Mouse (Mus musculus) neural tube, embryonic 13.5 days (tissue): Measurements from ENCODE around the gene Etfb. TPM values are rescaled to one million over a fixed set of nuclear protein-coding genes. Genes with fewer than 3 reads are reported as not detected.
"Not testable (repeated sequence)": the region's sequence is repeated elsewhere in the genome, so short reads cannot be mapped to it uniquely, and the experiment has no call there.

Source experiments
- ATAC-seq: fragments of 200-750 bp; cut with Nextera tagmentation; 2 replicates; pipeline ENCODE4 v1.8.0; 2017; ENCODE audit warnings: low read depth, mild to moderate bottlenecking, moderate TSS enrichment, moderate library complexity
- H3K27ac ChIP-seq: fragments of 300-500 bp; sonication (generic); replicated peaks from 2 replicates; pipeline ENCODE4 v1.5.1; 2015; ENCODE audit warnings: moderate library complexity, mild to moderate bottlenecking, inconsistent platforms
- H3K27me3 ChIP-seq: fragments of 300-500 bp; sonication (generic); 2 replicates; pipeline ENCODE4 v1.6.1; 2015; ENCODE audit warnings: mild to moderate bottlenecking, inconsistent platforms
- H3K36me3 ChIP-seq: fragments of 300-500 bp; sonication (generic); 2 replicates; pipeline ENCODE4 v1.6.1; 2015; ENCODE audit warnings: mild to moderate bottlenecking, inconsistent platforms
- H3K4me1 ChIP-seq: fragments of 300-500 bp; sonication (generic); replicated peaks from 2 replicates; pipeline ENCODE4 v1.6.1; 2015; ENCODE audit warnings: inconsistent platforms
- H3K4me2 ChIP-seq: fragments of 300-500 bp; sonication (generic); 2 replicates; pipeline ENCODE4 v1.6.1; 2015; ENCODE audit warnings: inconsistent platforms, mild to moderate bottlenecking, moderate library complexity
- H3K4me3 ChIP-seq: fragments of 300-500 bp; sonication (generic); 2 replicates; pipeline ENCODE4 v1.5.1; 2015; ENCODE audit warnings: mild to moderate bottlenecking, inconsistent platforms
- H3K9ac ChIP-seq: fragments of 300-500 bp; sonication (generic); 2 replicates; pipeline ENCODE4 v1.6.1; 2015; ENCODE audit warnings: moderate library complexity, mild to moderate bottlenecking, inconsistent platforms
- H3K9me3 ChIP-seq: fragments of 300-500 bp; sonication (generic); 2 replicates; pipeline ENCODE4 v1.6.1; 2016; ENCODE audit warnings: inconsistent platforms
- WGBS: fragments of 180-500 bp; shearing (Covaris S2); methylation state at CpG from one replicate; pipeline ENCODE4 v1.1.7; 2015; 5-methylcytosine and 5-hydroxymethylcytosine counted together
- polyA plus RNA-seq: library from polyadenylated mRNA; unstranded; fragments of >200 nt; fragmentation: Nextera tagmentation; extraction: Ambion mirVana; gene quantifications from 2 replicates; pipeline ENCODE4 v1.2.1, GENCODE M21; 2015

Etfb gene
- 148 and 170 TPM in 2 replicates for polyA plus RNA-seq

GRCm38 (mm10) chr7:43443917-43444293, at the start of gene Etfb, which contains the start of gene Gm45233:
Gene Etfb, plus strand, starts transcription at chr7:43444083.
Gene Gm45233, plus strand, starts transcription at chr7:43444128.
- peak within 1 kb of the TSS; percentile 74 for H3K9ac ChIP-seq
- H3K4me3 ChIP-seq: peak within 1 kb of the TSS; percentile 55
- WGBS: under 1% methylated on average over 27 of the region's 27 CpGs
- peak within 1 kb of the TSS; percentile 94 for H3K27ac ChIP-seq
- H3K36me3 ChIP-seq: no peaks in the 10 kb centered on the region
- H3K27me3 ChIP-seq: peaks cover 10% of the 10 kb centered on the region; the same call in 1 of the 2 replicates
- ATAC-seq: peak; percentile 97
- H3K4me1 ChIP-seq: peaks cover 22% of the 10 kb centered on the region
- H3K4me2 ChIP-seq: peak within 1 kb of the TSS; percentile 70
- H3K9me3 ChIP-seq: no peaks in the 10 kb centered on the region

- no peak for ATAC-seq
These were observed 44.4 kb upstream of the Etfb start for GRCm38 (mm10) chr7:43399501-43399900.

GRCm38 (mm10) chr7:43402718-43403117, 41.2 kb upstream of the Etfb start:
- no peak overlapping the region for H3K4me3 ChIP-seq
- H3K4me1 ChIP-seq: no peaks in the 10 kb centered on the region
- H3K9ac ChIP-seq: no peak overlapping the region
- ATAC-seq: no peak
- WGBS: 21% methylated on average over 2 of the region's 2 CpGs
- H3K9me3 ChIP-seq: no peaks in the 10 kb centered on the region
- no peak overlapping the region for H3K4me2 ChIP-seq
- no peak overlapping the region for H3K27ac ChIP-seq
- H3K36me3 ChIP-seq: no peaks in the 10 kb centered on the region
- H3K27me3 ChIP-seq: no peaks in the 10 kb centered on the region

More at GRCm38 (mm10) chr7:43399501-43399900, 44.4 kb upstream of the Etfb start:
- H3K36me3 ChIP-seq: no peaks in the 10 kb centered on the region
- WGBS: 90% methylated on average over 2 of the region's 2 CpGs
- no peaks in the 10 kb centered on the region for H3K9me3 ChIP-seq
- H3K4me1 ChIP-seq: no peaks in the 10 kb centered on the region
- no peak overlapping the region for H3K4me3 ChIP-seq
- H3K9ac ChIP-seq: no peak overlapping the region
- H3K4me2 ChIP-seq: no peak overlapping the region
- H3K27ac ChIP-seq: no peak overlapping the region
- no peaks in the 10 kb centered on the region for H3K27me3 ChIP-seq

- no peaks in the 10 kb centered on the region for H3K9me3 ChIP-seq
- no peak overlapping the region for H3K4me3 ChIP-seq
- no peaks in the 10 kb centered on the region for H3K36me3 ChIP-seq
- H3K4me1 ChIP-seq: no peaks in the 10 kb centered on the region
- H3K27ac ChIP-seq: no peak overlapping the region
- no peaks in the 10 kb centered on the region for H3K27me3 ChIP-seq
- WGBS: 89% methylated on average over 3 of the region's 3 CpGs
- no peak for ATAC-seq
- H3K4me2 ChIP-seq: no peak overlapping the region
- H3K9ac ChIP-seq: no peak overlapping the region
These were observed 36.3 kb upstream of the Etfb start for GRCm38 (mm10) chr7:43407573-43407972.

- no peaks in the 10 kb centered on the region for H3K27me3 ChIP-seq
- no peaks in the 10 kb centered on the region for H3K36me3 ChIP-seq
- WGBS: 87% methylated on average over 4 of the region's 4 CpGs
- no peak within 1 kb of the TSS for H3K4me2 ChIP-seq
- no peak within 1 kb of the TSS for H3K9ac ChIP-seq
- no peak within 1 kb of the TSS for H3K27ac ChIP-seq
- H3K4me3 ChIP-seq: no peak within 1 kb of the TSS
- no peak for ATAC-seq
- H3K4me1 ChIP-seq: no peaks in the 10 kb centered on the region
- no peaks in the 10 kb centered on the region for H3K9me3 ChIP-seq
These were observed 35.7 kb upstream of the Etfb start, which contains the start of gene Siglecg for GRCm38 (mm10) chr7:43408131-43408553. Gene Siglecg, plus strand, starts transcription at chr7:43408204.

GRCm38 (mm10) chr7:43409084-43409483, 34.8 kb upstream of the Etfb start:
- H3K4me3 ChIP-seq: no peak overlapping the region
- WGBS: 81% methylated on average over 3 of the region's 3 CpGs

GRCm38 (mm10) chr7:43411724-43412123, 32.2 kb upstream of the Etfb start:
- H3K4me1 ChIP-seq, H3K4me3 ChIP-seq, H3K9me3 ChIP-seq, H3K4me2 ChIP-seq, H3K27me3 ChIP-seq, H3K9ac ChIP-seq, ATAC-seq, H3K36me3 ChIP-seq, H3K27ac ChIP-seq: not testable (repeated sequence)
- WGBS: 36% methylated on average over 4 of the region's 4 CpGs

More at GRCm38 (mm10) chr7:43409084-43409483, 34.8 kb upstream of the Etfb start:
- Histone ChIP-seq H3K9ac (no peak overlapping the region), H3K27me3 (no peaks in the 10 kb centered on the region), H3K9me3 (no peaks in the 10 kb centered on the region), H3K4me2 (no peak overlapping the region), H3K36me3 (no peaks in the 10 kb centered on the region), H3K4me1 (no peaks in the 10 kb centered on the region), H3K27ac (no peak overlapping the region)
- no peak for ATAC-seq

GRCm38 (mm10) chr7:43417298-43417697, 26.6 kb upstream of the Etfb start:
- Histone ChIP-seq H3K27me3 (0 out of 2 replicates have a peak, but pooled peaks cover 2% of the 10 kb centered on the region), H3K9me3 (no peaks in the 10 kb centered on the region), H3K36me3 (no peaks in the 10 kb centered on the region), H3K4me2 (no peak overlapping the region), H3K4me1 (no peaks in the 10 kb centered on the region), H3K4me3 (no peak overlapping the region), H3K27ac (no peak overlapping the region), H3K9ac (no peak overlapping the region)
- WGBS: 86% methylated on average over 10 of the region's 10 CpGs
- no peak for ATAC-seq

GRCm38 (mm10) chr7:43422995-43423617, 20.8 kb upstream of the Etfb start:
- no peaks in the 10 kb centered on the region for H3K9me3 ChIP-seq
- 0 out of 2 replicates have a peak, but pooled peaks cover 2% of the 10 kb centered on the region for H3K27me3 ChIP-seq
- no peaks in the 10 kb centered on the region for H3K36me3 ChIP-seq
- peak overlapping the region; percentile 33 for H3K4me2 ChIP-seq
- no peak overlapping the region for H3K9ac ChIP-seq
- peak; percentile 93 for ATAC-seq
- WGBS: 17% methylated on average over 11 of the region's 11 CpGs
- H3K27ac ChIP-seq: no peak overlapping the region
- peaks cover 5% of the 10 kb centered on the region for H3K4me1 ChIP-seq
- no peak overlapping the region for H3K4me3 ChIP-seq

- no peak for ATAC-seq
- 69% methylated on average over 3 of the region's 3 CpGs for WGBS
- H3K4me2 ChIP-seq: no peak overlapping the region
These were observed 19.8 kb upstream of the Etfb start for GRCm38 (mm10) chr7:43423991-43424625.

GRCm38 (mm10) chr7:43427406-43427805, 16.5 kb upstream of the Etfb start, which contains the start of gene Lim2:
Gene Lim2, plus strand, starts transcription at chr7:43427670.
- Histone ChIP-seq H3K27me3 (no peaks in the 10 kb centered on the region), H3K9me3 (no peaks in the 10 kb centered on the region), H3K36me3 (no peaks in the 10 kb centered on the region), H3K4me3 (no peak within 1 kb of the TSS), H3K4me2 (no peak within 1 kb of the TSS), H3K4me1 (peaks cover 5% of the 10 kb centered on the region), H3K27ac (no peak within 1 kb of the TSS), H3K9ac (no peak within 1 kb of the TSS)
- ATAC-seq: no peak
- 84% methylated on average over 8 of the region's 8 CpGs for WGBS

More at GRCm38 (mm10) chr7:43423991-43424625, 19.8 kb upstream of the Etfb start:
- H3K9me3 ChIP-seq: no peaks in the 10 kb centered on the region
- 0 out of 2 replicates have a peak, but pooled peaks cover 2% of the 10 kb centered on the region for H3K27me3 ChIP-seq
- peaks cover 5% of the 10 kb centered on the region for H3K4me1 ChIP-seq
- no peak overlapping the region for H3K4me3 ChIP-seq
- H3K36me3 ChIP-seq: no peaks in the 10 kb centered on the region
- H3K27ac ChIP-seq: no peak overlapping the region
- H3K9ac ChIP-seq: no peak overlapping the region

GRCm38 (mm10) chr7:43429500-43429899, 14.4 kb upstream of the Etfb start:
- Histone ChIP-seq H3K9me3 (no peaks in the 10 kb centered on the region), H3K27ac (no peak overlapping the region)
- WGBS: 66% methylated on average over 4 of the region's 4 CpGs

More at GRCm38 (mm10) chr7:43429500-43429899, 14.4 kb upstream of the Etfb start:
- Histone ChIP-seq H3K4me3 (no peak overlapping the region), H3K36me3 (no peaks in the 10 kb centered on the region), H3K27me3 (no peaks in the 10 kb centered on the region), H3K9ac (no peak overlapping the region), H3K4me1 (no peaks in the 10 kb centered on the region), H3K4me2 (no peak overlapping the region)
- ATAC-seq: no peak
